Mouse (Mus musculus): ENCODE results near the gene Kcnj2.

DNA sequence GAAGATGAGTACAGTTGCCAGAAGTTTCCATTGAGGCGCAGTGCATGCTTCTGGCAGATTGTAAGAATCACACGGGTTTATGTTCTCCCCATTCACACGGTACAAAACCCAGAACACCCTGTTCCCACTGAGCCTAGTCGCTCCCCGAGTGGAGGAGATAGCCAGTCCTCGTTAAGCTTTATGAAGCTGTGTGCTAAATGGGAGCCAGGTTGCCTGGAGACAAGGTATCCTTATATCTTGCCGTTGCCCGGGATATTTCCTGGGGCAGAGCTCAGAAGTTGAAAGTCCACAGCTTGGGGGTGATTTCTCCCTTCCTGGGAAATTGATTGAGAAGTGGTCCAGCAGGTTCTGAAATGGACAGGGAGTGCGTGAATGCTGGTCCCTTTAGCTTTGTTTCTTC, 42.2 kb downstream of the Kcnj2 start:
- no peak for TF ChIP-seq POLR2A (IDR thresholded peaks at IDR 0.05; ENCODE audit: insufficient read length, low read depth)
- TF ChIP-seq MYOG (IDR thresholded peaks at IDR 0.05; ENCODE audit: control insufficient read depth in 1 of 3, insufficient read depth in 1 of 3, insufficient read length in 2 of 3, low read depth in 2 of 3) = no peak
- no peak for TF ChIP-seq MAX (IDR thresholded peaks at IDR 0.05; ENCODE audit: low read depth)
- no peak for TF ChIP-seq SRF (IDR thresholded peaks at IDR 0.05; ENCODE audit: control insufficient read depth, insufficient read length, low read depth)
- no peak for TF ChIP-seq POLR2AphosphoS2 (IDR thresholded peaks at IDR 0.05; ENCODE audit: insufficient read length, low read depth)

All from myocyte (in vitro differentiated cells).